Mouse (Mus musculus): ENCODE results near the gene Rsad2.
"Not testable (repeated sequence)": the region's sequence is repeated elsewhere in the genome, so short reads cannot be mapped to it uniquely, and the experiment has no call there.

Rsad2 gene

DNA sequence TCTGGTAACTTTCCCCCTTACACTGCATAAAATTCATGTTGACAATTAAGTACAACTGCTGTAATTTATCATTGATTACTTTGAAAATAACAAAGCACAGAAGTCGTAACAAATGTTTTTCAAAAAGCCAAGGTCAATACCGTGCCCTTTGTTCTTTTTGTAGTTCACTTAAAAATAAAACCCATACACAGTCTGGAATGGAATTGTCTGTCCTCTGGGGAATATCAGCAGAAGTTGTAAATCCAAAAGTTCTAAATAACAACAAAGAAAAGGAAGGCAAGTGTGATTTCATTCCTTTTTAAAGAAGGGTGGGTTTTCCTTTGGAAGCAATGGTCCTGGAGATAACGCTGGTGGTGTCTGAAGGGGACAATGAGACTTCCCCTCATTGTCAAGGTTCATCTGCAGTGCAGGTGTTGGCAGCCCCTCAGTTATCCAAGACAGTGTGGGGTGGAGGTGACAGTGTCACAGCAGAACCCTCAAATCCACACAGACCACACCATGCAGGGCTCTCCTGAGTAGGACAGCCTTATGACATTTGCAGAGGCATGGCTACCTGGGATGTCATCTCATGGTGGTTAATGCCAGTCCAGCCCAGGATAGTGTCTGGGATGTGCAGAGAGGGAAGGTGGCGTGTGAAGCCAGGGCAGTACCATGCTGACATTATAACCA is 9.7 kb downstream of the Rsad2 start:
- DNase-seq (ENCODE audit: low read depth), result no peak

DNA sequence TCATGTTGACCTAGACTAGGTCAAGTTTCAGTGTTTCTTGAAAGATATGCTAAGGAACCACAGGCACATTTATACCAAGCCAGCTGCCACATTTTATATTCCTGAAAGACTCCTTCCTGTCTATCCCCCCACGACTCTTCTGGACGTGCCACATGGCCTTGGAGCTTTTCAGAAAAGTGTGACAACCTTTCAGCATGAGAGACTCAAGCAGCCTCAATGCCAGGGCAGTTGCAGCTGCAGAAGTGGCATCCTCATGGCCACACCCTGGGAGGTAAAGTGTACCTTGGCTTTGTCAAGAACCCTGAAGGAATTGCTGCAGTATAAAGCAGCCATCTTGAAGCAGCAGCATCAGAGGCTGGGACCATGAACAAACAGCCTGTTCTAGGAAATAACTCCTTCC is 11.7 kb downstream of the Rsad2 start:
- DNase-seq (ENCODE audit: low read depth), result no peak

DNA sequence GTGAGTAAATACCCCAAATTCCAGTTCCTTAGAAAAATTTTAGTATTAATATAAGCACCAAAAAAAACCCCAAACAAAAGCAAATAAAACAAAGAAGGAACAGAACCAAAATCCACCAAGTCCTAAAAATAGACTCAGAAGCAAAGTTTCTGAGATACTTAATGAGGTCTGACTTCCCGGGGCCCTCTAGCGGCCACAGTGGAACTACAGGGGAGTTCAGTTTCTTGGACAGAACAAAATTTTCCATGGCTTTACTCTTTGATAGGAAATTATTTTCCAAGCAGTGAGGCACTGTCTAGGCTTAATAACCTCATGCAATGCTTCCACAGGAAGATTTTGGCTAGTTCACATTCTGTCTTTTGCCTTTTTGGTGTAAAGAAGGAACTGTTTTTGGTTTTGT is 12.2 kb downstream of the Rsad2 start:
- peak; percentile 50 for DNase-seq (ENCODE audit: low read depth)

DNA sequence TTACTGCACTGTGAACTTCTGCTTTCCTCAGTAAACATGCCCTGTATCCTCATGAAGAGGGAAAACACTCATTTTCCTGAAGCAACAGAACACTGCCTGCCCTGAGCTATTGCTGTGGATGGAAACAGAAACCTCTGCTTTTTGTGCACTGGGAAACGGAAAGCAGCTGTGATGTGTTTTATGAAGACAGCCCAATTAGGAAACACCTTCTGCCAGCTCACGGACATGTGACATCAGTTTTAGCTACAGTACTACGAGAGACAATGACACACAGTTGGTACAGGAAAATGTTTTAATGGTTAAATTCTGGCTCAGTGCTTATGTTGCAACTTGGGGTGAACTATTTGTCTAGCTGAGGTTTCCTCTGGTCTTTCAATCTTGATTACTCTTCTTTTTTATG is 16.9 kb downstream of the Rsad2 start:
- no peak for DNase-seq (ENCODE audit: low read depth)

DNA sequence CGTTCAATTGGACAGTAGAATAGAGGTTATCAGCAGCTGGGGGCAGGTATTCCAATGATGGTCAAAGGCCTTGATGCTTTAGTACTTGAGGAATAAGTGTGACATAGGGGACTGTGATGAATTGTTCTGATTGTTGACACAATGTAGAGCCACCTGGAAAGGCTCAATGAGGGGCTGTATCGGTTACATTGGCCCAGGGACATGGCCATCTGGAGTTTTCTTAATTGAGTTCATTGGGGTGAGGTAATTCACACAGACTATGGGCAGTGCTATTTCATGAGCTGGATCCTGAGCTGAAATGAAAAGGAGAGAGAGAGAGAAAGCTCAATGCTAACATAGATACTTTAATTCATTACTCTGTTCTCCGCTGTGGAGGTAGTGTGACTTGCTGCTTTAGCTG is 18.3 kb downstream of the Rsad2 start:
- no peak for DNase-seq (ENCODE audit: low read depth)

DNA sequence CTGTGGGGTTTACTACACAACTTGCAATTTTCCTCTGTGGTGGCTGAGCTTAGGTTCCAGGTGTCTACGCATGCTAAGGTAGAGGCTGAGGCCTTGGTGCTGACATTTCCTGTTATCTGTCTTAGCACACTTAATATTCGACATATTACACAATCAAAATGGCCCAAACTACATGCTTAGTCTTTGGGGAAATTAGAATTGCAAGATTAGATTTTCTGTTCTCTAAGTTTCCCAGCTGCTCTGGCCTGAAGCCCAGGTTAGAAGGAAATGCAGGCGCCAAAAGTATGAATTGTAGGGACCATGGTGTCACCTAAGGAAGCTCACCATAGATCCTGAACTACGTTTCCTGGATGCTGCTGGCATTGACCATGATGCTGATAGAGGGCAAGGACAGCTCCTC is 19.9 kb downstream of the Rsad2 start:
- DNase-seq (ENCODE audit: low read depth), result no peak

DNA sequence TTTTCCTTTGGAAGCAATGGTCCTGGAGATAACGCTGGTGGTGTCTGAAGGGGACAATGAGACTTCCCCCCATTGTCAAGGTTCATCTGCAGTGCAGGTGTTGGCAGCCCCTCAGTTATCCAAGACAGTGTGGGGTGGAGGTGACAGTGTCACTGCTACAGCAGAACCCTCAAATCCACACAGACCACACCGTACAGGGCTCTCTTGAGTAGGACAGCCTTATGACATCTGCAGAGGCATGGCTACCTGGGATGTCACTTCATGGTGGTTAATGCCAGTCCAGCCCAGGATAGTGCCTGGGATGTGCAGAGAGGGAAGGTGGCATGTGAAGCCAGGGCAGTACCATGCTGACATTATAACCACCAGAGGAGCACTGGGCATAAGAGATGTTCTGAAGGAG is 27.5 kb downstream of the Rsad2 start:
- not testable (repeated sequence) for DNase-seq (ENCODE audit: low read depth)

DNA sequence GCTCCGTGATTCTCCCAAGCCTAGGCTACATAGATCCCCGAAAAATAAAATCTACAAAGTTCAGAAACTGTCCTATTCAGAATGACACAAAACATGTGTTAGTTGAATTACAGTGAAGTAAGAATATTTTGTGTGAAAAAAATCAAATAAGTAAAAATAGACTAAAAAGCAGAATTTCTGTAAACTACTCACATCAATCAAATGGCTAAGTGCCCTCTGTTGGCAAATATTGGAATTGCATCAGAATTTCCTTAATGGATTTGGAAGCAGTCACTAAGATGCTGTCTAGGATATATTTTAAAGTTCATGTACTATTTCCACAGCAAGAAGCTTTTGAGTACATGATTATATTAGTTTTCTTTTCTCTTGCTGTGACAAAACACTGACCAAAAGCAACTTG is 31.4 kb downstream of the Rsad2 start:
- DNase-seq (ENCODE audit: low read depth), result peak; percentile 53

DNA sequence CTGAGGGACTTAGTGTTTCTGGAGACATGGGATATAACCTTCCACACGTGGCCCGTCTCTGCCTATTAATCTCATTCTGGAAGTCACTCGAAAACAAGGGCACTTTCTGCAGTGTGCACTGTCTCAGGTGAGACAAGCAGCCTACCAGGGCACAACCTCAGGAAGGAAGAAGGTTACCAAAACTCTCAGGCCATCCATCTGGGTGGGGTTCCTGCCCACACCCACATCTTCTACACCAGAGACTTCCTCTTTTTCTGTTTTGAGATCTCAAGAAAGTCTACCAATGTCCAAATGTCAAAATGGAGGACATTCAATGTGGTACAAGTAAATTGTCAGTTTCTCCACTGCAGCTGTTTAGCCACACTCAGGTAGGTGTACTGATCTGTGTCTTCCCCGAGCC is 37.9 kb downstream of the Rsad2 start:
- DNase-seq (ENCODE audit: low read depth), result no peak

DNA sequence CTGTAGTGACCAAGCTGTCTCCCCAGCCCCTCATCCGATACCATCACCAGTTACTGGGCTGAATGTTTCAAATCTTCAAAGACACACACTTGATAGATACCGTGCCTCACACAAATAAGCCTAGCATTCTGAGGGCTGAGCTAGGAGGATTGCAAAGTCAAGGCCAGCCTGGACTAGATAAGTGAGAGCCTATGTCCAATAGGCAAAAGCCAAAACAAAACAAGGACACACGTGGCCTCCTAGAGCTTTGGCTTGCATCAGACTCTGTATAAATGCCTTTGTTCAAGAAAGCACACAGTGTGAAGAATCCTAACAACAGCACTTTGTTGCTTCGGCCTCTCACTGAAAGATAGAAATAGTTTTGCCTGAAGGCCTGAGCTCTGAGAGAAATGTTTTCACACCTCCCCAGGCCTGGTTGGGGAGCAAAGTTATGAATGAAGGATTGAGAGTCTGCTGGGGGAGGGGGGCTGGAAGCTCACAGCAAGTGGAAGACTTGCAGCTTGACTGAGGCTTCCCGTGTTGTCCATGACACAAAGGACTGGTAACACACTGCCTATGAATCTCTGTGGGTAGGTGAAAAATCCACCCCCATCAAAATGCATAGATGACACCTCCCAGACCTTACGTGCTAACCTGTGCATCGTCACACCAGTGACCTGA is 39.5 kb downstream of the Rsad2 start:
- DNase-seq (ENCODE audit: low read depth), result no peak

DNA sequence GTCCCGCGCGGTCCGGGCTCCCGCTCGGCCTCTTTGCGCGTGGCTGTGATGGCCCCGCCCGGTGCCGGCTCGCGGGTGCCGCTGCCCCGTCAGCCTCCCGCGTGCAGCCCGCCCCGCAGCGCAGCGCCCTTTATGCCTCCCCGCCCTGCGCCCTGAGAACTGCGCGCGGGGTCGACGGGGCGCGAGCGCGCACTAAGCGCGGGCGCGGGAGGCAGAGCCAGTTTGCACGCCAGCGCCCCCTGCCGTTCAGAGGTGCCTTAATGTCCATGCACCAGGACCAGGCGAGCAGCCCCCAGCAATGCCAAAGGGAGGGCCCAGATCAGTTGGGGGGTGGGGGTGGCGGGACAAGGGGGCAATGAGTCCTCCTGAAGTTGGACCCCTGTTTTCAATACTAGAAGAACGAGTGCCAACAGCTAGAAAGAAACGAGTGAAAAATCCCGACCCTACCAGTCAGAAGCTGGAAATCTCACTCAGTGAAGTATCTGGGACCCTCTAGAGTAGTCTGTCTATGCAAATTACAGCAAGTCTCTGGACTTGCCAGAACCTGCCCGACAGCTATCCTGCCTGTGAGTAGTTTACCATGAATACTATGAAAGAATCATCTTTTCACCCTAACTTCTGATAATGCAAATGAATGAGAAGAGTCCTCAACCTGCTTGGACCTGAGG is 41.0 kb downstream of the Rsad2 start, which contains the start of gene Rnf144a:
Rnf144a (minus strand) TSS at position 151 of the 668 bp plus-strand sequence.
- DNase-seq (ENCODE audit: low read depth), result peak; percentile 76

DNA sequence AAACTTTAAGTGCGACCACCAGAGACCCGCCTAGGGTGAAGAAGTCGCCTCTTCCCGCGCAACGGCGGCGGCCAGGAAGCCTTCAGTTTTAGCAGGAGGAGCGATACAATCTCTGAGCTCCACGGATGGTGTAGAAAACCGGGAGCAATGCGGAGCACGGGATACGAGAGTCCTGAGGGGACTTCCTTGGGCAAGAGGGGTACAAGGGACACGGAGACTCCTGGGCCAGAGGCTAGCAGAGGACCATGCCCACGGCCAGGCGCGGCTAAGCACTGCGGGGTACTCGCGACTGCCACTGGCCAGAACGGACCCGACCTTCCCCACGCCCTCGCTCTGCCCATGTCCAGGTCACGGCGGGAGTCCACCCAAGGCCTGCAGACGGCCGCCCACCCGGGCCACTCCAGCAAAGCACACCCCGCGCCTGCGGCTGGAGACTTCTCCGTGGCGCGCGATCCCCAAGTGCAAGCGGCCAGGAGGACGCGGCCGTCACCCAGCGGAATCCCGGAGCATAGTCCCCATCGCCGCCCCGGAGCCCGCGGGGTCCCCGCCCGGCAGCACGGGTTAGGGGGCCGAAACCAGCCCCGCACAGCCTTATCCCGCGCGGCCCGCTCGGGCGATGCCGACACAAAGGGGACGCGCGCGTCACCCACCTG is 41.7 kb downstream of the Rsad2 start:
- no peak for DNase-seq (ENCODE audit: low read depth)

DNA sequence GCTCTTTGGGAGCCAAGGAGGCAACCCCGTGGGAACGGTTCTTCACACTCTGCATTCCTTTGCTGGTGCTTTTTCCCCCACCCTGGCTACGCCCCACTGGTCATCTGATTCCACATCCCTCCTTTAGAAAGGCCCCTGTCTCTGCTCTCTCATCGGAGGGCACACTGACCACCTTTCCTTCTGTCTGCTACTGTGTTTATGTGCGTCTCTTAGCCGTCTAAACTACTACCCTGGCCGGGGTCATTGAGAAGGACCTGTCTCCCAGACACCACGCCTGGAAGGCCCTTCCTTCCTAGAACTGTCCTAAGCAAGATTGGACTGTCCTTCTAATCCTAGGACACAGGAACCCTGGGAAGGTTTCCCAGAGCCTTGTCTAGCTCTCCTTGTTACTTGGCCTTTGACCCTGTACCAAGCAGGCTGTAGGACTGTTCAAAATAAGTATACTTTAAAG is 42.3 kb downstream of the Rsad2 start:
- no peak for DNase-seq (ENCODE audit: low read depth)

DNA sequence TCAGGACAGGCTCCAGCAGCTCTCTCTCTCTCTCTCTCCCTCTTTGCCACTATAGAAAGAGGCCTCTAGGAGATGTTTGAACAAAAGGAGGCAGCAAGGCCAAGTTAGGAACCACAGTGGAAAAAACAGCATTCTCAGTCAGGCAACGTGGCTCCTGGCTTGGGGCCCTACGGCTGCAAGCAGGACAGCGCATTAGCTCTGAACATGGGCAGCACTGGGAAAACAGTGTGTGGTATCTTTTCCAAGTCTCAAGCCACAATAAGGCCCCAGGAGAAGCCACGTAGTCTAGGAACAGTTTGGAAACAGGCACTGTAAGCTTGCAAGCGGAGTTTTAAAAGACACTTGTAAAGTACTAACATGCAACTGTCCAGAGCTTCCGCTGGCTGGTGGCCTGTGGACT is 43.5 kb downstream of the Rsad2 start:
- DNase-seq (ENCODE audit: low read depth), result no peak

DNA sequence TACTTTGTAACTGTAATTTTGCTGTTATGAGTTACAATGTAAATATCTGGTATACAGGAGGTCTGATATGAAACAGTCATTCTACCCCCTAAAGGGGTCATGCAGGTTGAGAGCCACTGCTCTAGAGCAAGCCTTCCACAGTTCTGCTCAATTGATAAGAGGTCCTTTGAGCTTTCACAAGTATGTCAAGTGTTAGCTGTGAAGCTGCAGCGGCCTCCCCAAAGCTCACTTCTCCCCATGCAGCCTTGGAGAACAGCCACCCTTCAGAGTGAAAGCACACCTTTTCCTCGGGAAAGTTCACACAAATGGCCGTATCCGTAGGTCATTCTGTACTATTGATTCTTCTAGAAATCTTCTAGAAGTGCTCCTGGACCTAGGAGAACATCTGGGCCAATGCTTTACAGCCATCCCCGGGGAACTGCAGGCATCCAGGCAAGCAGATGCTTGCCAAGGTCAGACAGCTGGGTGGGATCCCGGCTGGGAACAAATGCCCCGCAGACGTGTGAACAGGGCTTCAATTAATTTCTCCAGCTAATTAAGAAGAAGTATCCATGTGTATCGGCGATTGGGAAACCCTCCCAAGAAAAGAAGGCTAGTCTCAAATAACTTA is 44.3 kb downstream of the Rsad2 start:
- DNase-seq (ENCODE audit: low read depth), result no peak

DNA sequence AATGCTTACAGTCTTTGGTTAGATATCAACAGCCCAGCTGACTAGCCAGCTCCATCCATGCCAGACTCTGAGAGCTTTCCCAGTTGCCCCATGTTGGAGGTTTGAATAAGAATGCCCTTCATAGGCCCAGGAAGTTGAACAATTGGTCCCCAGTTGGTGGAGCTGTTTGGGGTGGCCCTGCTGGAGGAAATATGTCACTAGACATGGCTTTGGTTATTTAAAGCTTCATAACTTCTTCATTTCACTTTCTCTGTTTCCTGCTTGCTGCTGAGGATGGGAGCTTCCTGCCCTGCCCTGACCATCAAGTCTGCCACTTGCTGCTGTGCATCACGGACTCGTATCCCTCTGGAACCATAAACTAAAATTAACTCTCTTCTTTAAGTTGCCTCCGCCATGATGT is 45.8 kb downstream of the Rsad2 start:
- no peak for DNase-seq (ENCODE audit: low read depth)

DNA sequence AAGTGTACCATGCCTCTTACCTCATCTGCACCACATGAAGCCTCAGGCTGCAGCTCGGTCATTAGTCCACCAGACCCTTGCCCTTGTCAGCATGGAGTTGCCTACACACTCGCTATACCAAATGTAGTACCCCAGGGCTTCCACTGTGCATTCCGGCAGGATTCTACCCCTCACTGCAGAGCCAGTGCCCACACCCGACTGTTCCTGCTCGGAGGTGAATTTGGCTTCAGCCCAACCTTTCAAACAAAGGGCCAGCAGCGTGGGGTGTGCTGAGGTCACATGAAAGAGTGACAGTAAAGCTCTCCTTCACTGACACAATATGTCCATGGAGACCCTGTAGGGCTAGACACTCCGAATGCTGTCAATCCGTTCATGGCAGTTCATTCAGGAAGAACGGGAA is 47.5 kb downstream of the Rsad2 start:
- DNase-seq (ENCODE audit: low read depth), result no peak

DNA sequence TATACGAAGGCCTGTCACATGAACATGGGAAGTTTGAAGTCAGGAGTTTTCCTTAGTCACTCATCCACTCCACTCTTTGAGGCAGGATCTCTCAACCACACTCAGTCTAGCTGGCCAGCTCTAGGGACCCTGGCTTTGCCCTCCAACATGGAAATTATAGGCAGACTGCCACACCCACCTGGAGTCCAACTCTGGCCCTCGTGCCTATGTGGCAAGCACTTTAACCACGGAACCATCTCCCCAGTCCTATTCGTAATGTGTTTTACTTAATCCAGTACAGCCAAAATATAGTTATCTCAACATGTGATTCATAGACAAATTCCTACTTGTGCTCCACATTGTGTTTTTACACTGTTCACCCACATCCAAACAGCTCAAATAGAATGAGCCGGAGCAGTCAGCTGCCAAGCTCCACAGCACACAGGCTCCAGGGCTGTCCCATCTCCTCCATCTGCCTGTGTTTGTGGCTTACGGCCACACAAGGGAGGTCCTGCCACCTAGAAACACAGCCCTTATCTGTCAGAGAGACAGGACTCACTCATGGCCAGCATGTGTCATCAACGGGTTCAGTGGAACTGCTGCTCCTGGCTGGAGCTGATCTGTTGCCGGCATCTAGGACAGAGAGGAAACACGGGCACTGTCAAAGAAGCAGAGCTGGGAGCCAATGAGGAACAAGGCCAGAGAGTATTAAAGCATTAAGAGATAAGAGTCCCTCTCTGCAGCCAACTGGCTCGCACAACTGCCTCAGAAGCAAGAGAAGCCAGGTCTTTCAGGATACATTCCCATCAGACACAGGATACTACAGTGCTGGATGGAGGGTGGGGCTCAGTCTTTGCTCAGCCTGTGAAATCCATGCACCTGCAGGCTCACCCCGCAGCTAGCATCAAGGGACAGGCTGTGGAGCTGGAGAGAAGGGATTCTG is 51.2 kb downstream of the Rsad2 start:
- no peak for DNase-seq (ENCODE audit: low read depth)

DNA sequence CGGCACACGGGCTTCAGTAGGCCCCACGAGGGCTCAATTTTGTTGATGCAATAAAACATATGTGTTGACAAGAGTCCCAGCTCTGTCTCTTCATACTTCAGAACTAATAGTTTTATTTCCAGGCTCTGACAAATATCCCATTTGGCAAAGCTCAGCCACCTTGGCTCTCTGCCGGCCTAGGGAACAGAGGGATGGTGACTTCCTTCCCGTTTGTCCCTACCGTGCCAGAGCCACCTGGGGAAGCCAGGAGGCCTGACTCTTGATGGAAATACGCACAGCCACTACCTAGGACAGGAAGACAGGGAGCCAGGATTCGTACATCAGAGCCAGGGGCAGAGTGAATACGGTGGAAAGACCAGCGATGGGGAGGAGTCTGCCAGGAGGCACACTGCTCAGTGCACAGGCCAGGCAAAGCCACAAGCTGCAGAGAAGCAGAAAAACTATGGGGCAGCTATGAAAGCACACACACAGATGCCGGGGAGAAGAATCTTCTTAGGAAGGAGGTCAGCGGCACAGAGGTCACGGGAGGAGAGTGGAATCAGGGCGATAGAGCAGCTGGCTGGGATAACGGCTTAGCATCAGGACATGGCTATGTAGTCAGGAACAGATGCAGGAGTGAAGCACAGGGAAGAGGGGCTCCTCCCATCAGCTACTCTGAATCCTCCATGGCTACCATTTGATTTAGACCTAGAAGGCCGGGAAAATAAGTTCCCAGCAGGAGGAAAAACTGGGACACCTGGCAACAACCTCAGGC is 52.7 kb downstream of the Rsad2 start:
- DNase-seq (ENCODE audit: low read depth), result no peak

DNA sequence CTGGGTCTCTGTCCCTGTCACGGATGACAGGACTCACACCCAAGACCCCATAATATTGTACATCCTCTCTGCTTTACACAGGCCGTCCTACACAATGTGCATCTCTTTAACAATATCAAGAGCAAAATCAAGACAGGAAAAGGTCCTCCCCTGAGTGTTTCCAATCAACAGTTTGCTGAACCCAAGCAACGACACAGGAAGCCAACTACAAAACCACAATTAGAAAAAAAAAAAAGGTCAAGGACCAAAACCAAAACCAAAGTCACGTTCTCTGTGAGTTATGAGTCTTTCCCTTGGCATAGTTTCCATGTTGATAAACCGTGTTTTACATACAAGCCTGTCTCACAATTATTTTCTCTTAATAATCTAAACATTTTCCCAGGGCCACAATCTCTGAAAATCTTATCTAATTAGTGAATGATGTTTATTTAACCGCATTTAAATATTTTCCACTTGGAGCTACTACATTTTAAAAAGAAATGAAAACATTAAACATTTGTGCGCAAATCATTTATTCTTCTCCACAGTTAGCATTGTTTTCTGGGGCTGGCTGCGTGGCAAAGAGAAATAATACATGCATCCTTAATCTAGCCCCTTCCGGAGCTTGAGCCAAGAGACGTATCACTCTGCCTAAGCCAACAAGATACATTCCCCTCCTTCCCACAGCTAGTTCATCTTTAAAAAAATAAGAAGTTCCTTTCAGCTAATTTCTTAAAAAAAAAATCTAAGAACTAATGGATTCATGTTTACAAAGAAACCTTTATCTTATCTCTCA is 54.4 kb downstream of the Rsad2 start:
- DNase-seq (ENCODE audit: low read depth), result no peak

All from c-Kit-positive CD71-negative TER-119-negative erythroid progenitor cells, embryonic 14.5 days (primary cell).